Mouse (Mus musculus): ENCODE data around the gene Gm3512.
"Not testable (repeated sequence)": the region's sequence is repeated elsewhere in the genome, so short reads cannot be mapped to it uniquely, and the experiment has no call there.

Gm3512 gene

GRCm38 (mm10) chr14:7174483-7174971, at the start of gene Gm3512:
Gene Gm3512, minus strand, starts transcription at chr14:7174533.
- not testable (repeated sequence) for DNase-seq (ENCODE audit: low read depth, low spot score)

GRCm38 (mm10) chr14:7200070-7200469, 25.7 kb upstream of the Gm3512 start:
- DNase-seq (ENCODE audit: low read depth, low spot score), result not testable (repeated sequence)

- not testable (repeated sequence) for DNase-seq (ENCODE audit: low read depth, low spot score)
These were observed 20.1 kb upstream of the Gm3512 start, which contains the start of gene Gm16434 for GRCm38 (mm10) chr14:7194440-7194839. Gene Gm16434, minus strand, starts transcription at chr14:7194540.

- DNase-seq (ENCODE audit: low read depth, low spot score), result not testable (repeated sequence)
These were observed 49.0 kb downstream of the Gm3512 start, which contains the start of gene Gm6676 for GRCm38 (mm10) chr14:7125312-7125711. Gene Gm6676, minus strand, starts transcription at chr14:7125412.

- not testable (repeated sequence) for DNase-seq (ENCODE audit: low read depth, low spot score)
These were observed 69.1 kb downstream of the Gm3512 start for GRCm38 (mm10) chr14:7105124-7105802.

Measured in brain, embryonic 18.5 days (tissue).